Mouse (Mus musculus): Measurements from ENCODE around the gene Rgs9bp. TPM values are rescaled to one million over a fixed set of nuclear protein-coding genes. Genes with fewer than 3 reads are reported as not detected.
"Not testable (repeated sequence)": the region's sequence is repeated elsewhere in the genome, so short reads cannot be mapped to it uniquely, and the experiment has no call there.

Gene Rgs9bp
- total and polyA plus RNA-seq, 3 experiments, result 0.07 to 0.21 (median 0.17) TPM

- DNase-seq, result not testable (repeated sequence)
Observed at GRCm38 (mm10) chr7:35530544-35530943, 54.8 kb downstream of the Rgs9bp start.

GRCm38 (mm10) chr7:35530026-35530425 lies 55.4 kb downstream of the Rgs9bp start:
- DNase-seq, result no peak

Other genes with a start within 250 kb of the Rgs9bp start
- gene Faap24, start 188.7 kb downstream of the Rgs9bp start, total RNA-seq (2021), result 1 to 10 TPM; 8.4 to 8.7 TPM
- gene Faap24, start 188.7 kb downstream of the Rgs9bp start, polyA plus RNA-seq (2012; rRNA removed), result 3.4 and 4.3 TPM in 2 replicates
- 10 to 100 TPM; 11.6 to 19.8 TPM for gene Cep89, start 188.5 kb downstream of the Rgs9bp start, total RNA-seq (2021)
- gene Cep89, start 188.5 kb downstream of the Rgs9bp start, polyA plus RNA-seq (2012; rRNA removed), result 15.4 and 16.1 TPM in 2 replicates
- gene Slc7a9, start 136.8 kb downstream of the Rgs9bp start, total RNA-seq (2021), result not detected
- 0.06 TPM in 1 of 2 replicates, not detected in the other for gene Slc7a9, start 136.8 kb downstream of the Rgs9bp start, polyA plus RNA-seq (2012; rRNA removed)
- gene Tdrd12, start 47.8 kb downstream of the Rgs9bp start, total RNA-seq (2021), result under 1 TPM in 1 of 2 experiments, not detected in 1; 0.23 TPM
- not detected in 2 replicates for gene Tdrd12, start 47.8 kb downstream of the Rgs9bp start, polyA plus RNA-seq (2012; rRNA removed)
- 10 to 100 TPM; 53.1 to 53.5 TPM for gene Nudt19, start 29.3 kb downstream of the Rgs9bp start, total RNA-seq (2021)
- gene Nudt19, start 29.3 kb downstream of the Rgs9bp start, polyA plus RNA-seq (2012; rRNA removed), result 112 and 122 TPM in 2 replicates
- 10 to 100 TPM; 27.7 to 30.4 TPM for gene Ankrd27, start 662 bp upstream of the Rgs9bp start, total RNA-seq (2021)
- 14.5 and 19.9 TPM in 2 replicates for gene Ankrd27, start 662 bp upstream of the Rgs9bp start, polyA plus RNA-seq (2012; rRNA removed)
- gene Pdcd5, start 61.9 kb upstream of the Rgs9bp start, total RNA-seq (2021), result 10 to 100 TPM; 87.1 to 88.8 TPM
- 21.2 and 21.3 TPM in 2 replicates for gene Pdcd5, start 61.9 kb upstream of the Rgs9bp start, polyA plus RNA-seq (2012; rRNA removed)
- gene Dpy19l3, start 168.9 kb upstream of the Rgs9bp start, total RNA-seq (2021), result 10 to 100 TPM; 52.1 to 71.8 TPM
- gene Dpy19l3, start 168.9 kb upstream of the Rgs9bp start, polyA plus RNA-seq (2012; rRNA removed), result 8.4 and 9.5 TPM in 2 replicates
- gene Zfp507, start 217.4 kb upstream of the Rgs9bp start, total RNA-seq (2021), result 10 to 100 TPM; 21.5 to 22.6 TPM
- 3.1 and 4.1 TPM in 2 replicates for gene Zfp507, start 217.4 kb upstream of the Rgs9bp start, polyA plus RNA-seq (2012; rRNA removed)